In genomic region chr7:101964551-101964950, GRCm38 (mm10) we compare ENCODE assay signal across 13 mouse cellular contexts. TPM values are rescaled to one million over a fixed set of nuclear protein-coding genes. Genes with fewer than 3 reads are reported as not detected.
DNase-seq lines count a peak whose midpoint lies in the region; ATAC-seq and TF ChIP-seq lines count a peak whose summit lies in the region.
"Had no signal": no experiment of that assay in that cellular context is flagged by ENCODE, and none has a peak within 500 bp of the region (broad histone marks: within the 10 kb centered on the region; RNA-seq: fewer than 3 reads in every experiment).

No protein-coding gene starts in this region.

- no peak for ATAC-seq in liver, embryonic 15.5 days (ENCODE audit: insufficient read depth)
- ATAC-seq in erythroid progenitor cell, adult 5-6 weeks (replicated peaks; ENCODE audit: low FRiP score, poor library complexity, severe bottlenecking): no peak
- ATAC-seq: forebrain, embryonic 14.5 days had no signal

- no peaks in the 10 kb centered on the region for H3K9me3 ChIP-seq in ES-E14 (ENCODE audit: control insufficient read depth, insufficient read depth, low read depth, low read length)
- no peaks in the 10 kb centered on the region for H3K9me3 ChIP-seq in liver, embryonic 15.5 days (replicated peaks)
- H3K9me3 ChIP-seq: midbrain, embryonic 12.5 days had no signal

- no peaks in the 10 kb centered on the region for H3K27me3 ChIP-seq in liver, embryonic 15.5 days
- H3K27me3 ChIP-seq: midbrain, embryonic 12.5 days had no signal

- H3K27ac ChIP-seq in ES-E14 (ENCODE audit: insufficient read depth, low read depth, low read length, poor library complexity, severe bottlenecking): 0 out of 2 replicates have a peak overlapping the region, but pooled peaks have one; percentile 28
- H3K27ac ChIP-seq in liver, embryonic 15.5 days (replicated peaks): peak overlapping the region; percentile 61
- H3K27ac ChIP-seq: midbrain, embryonic 12.5 days had no signal

- DNase-seq in ES-E14 (ENCODE audit: low read depth, low spot score) (no peak), adipocyte (ENCODE audit: low spot score) (peak; percentile 76)
- peak; percentile 60 for DNase-seq in kidney, adult 18-20 months
- no peak for DNase-seq in testis, postnatal 10 days (ENCODE audit: low spot score)
- no peak for DNase-seq in layer of hippocampus, adult 9-11 months
- DNase-seq: heart, postnatal 4 days; lung, adult 2 months; right cerebral cortex, postnatal 14 days had no signal

- no peak overlapping the region for H3K4me2 ChIP-seq in liver, embryonic 15.5 days
- H3K4me2 ChIP-seq: midbrain, embryonic 12.5 days had no signal

- H3K36me3 ChIP-seq in ES-E14 (ENCODE audit: control insufficient read depth, insufficient read depth, low read length, poor library complexity, severe bottlenecking): no peaks in the 10 kb centered on the region
- H3K36me3 ChIP-seq in liver, embryonic 15.5 days (replicated peaks): no peaks in the 10 kb centered on the region
- H3K36me3 ChIP-seq: midbrain, embryonic 12.5 days had no signal

- H3K4me1 ChIP-seq in ES-E14 (ENCODE audit: control insufficient read depth in 2 of 2, insufficient read depth in 2 of 2, low read length in 2 of 2, poor library complexity in 1 of 2): peaks cover 3 to 6% of the 10 kb centered on the region in 2 experiments; a peak in 2 of 4 replicates
- H3K4me1 ChIP-seq in liver, embryonic 15.5 days (replicated peaks): peaks cover 54% of the 10 kb centered on the region

- 0 out of 2 replicates have a peak overlapping the region, but pooled peaks have one; percentile 29 for H3K9ac ChIP-seq in ES-E14 (ENCODE audit: insufficient read depth, low read depth, low read length, poor library complexity, severe bottlenecking)
- H3K9ac ChIP-seq in liver, embryonic 15.5 days: no peak overlapping the region
- H3K9ac ChIP-seq: midbrain, embryonic 12.5 days had no signal

- no peak overlapping the region for H3K4me3 ChIP-seq in ES-E14 (ENCODE audit: insufficient read depth in 1 of 2, low read depth in 1 of 2, low read length in 2 of 2, poor library complexity in 1 of 2, severe bottlenecking in 1 of 2)
- H3K4me3 ChIP-seq in liver, embryonic 15.5 days (replicated peaks): no peak overlapping the region
- H3K4me3 ChIP-seq: midbrain, embryonic 12.5 days had no signal

- 72% methylated on average over 4 of the region's 4 CpGs for WGBS in liver, embryonic 15.5 days (ENCODE audit: insufficient replicate concordance)

- in situ Hi-C loops in ES-E14 (cut with MboI; ENCODE audit: low sequenced_read_pairs in 2 of 2, unreplicated experiment in 2 of 2): no loop called here

TF ChIP-seq in ES-E14, 5 proteins besides CTCF, POLR2A, EP300 and RAD21:
- no peak for TF ChIP-seq MAFK (IDR thresholded peaks at IDR 0.05; ENCODE audit: insufficient read depth, low read depth, low read length)

RNA-seq across cellular contexts. Expression of gene Numa1, which starts 30.6 kb away (rescaled TPM):
- total RNA-seq in ES-E14 (2012; rRNA removed): 91.0 and 95.6 TPM in 2 replicates
- polyA plus RNA-seq in liver, embryonic 15.5 days (2015; fragmentation: Nextera tagmentation; extraction: Ambion mirVana): 30.1 and 33.6 TPM in 2 replicates
- total RNA-seq in erythroid progenitor cell, adult 5-6 weeks (2015; ENCODE audit: low replicate concordance): 177 and 218 TPM in 2 replicates
- 324 and 405 TPM in 2 replicates for total RNA-seq in erythroid progenitor cell, adult 5-6 weeks (2017; ENCODE audit: low replicate concordance)

RNA-seq across cellular contexts. Expression of gene Lrrc51, which starts 30.9 kb away (rescaled TPM):
- 2.6 TPM in 2 replicates for total RNA-seq in ES-E14 (2012; rRNA removed)
- polyA plus RNA-seq in liver, embryonic 15.5 days (2015; fragmentation: Nextera tagmentation; extraction: Ambion mirVana): 1.6 and 1.7 TPM in 2 replicates
- 6.1 TPM in 1 of 2 replicates, not detected in the other for total RNA-seq in erythroid progenitor cell, adult 5-6 weeks (2015; ENCODE audit: low replicate concordance)
- total RNA-seq in erythroid progenitor cell, adult 5-6 weeks (2017; ENCODE audit: low replicate concordance): 4.6 TPM in 1 of 2 replicates, not detected in the other

RNA-seq across cellular contexts. Expression of gene Il18bp, which starts 53.9 kb away (rescaled TPM):
- 11.0 and 15.0 TPM in 2 replicates for total RNA-seq in ES-E14 (2012; rRNA removed)
- polyA plus RNA-seq in liver, embryonic 15.5 days (2015; fragmentation: Nextera tagmentation; extraction: Ambion mirVana): 22.9 and 31.8 TPM in 2 replicates
- total RNA-seq in erythroid progenitor cell, adult 5-6 weeks (2015; ENCODE audit: low replicate concordance): 10.1 and 23.5 TPM in 2 replicates
- 3.7 and 10.2 TPM in 2 replicates for total RNA-seq in erythroid progenitor cell, adult 5-6 weeks (2017; ENCODE audit: low replicate concordance)

RNA-seq across cellular contexts. Expression of gene Tomt, which starts 58.4 kb away (rescaled TPM):
- 1.9 and 3.0 TPM in 2 replicates for total RNA-seq in ES-E14 (2012; rRNA removed)
- 0.08 and 0.15 TPM in 2 replicates for polyA plus RNA-seq in liver, embryonic 15.5 days (2015; fragmentation: Nextera tagmentation; extraction: Ambion mirVana)
- total RNA-seq in erythroid progenitor cell, adult 5-6 weeks (2015; ENCODE audit: low replicate concordance): not detected in 2 replicates
- total RNA-seq in erythroid progenitor cell, adult 5-6 weeks (2017; ENCODE audit: low replicate concordance): not detected in 2 replicates
- total RNA-seq: granulocyte monocyte progenitor cell, adult 5-6 weeks; heart, postnatal 4 days had no signal
- polyA plus RNA-seq: lung, adult 2 months had no signal

RNA-seq across cellular contexts. Expression of gene Lamtor1, which starts 58.8 kb away (rescaled TPM):
- total RNA-seq in ES-E14 (2012; rRNA removed): 90.8 and 106 TPM in 2 replicates
- polyA plus RNA-seq in liver, embryonic 15.5 days (2015; fragmentation: Nextera tagmentation; extraction: Ambion mirVana): 68.8 and 69.0 TPM in 2 replicates
- total RNA-seq in erythroid progenitor cell, adult 5-6 weeks (2015; ENCODE audit: low replicate concordance): 26.8 and 44.7 TPM in 2 replicates
- total RNA-seq in erythroid progenitor cell, adult 5-6 weeks (2017; ENCODE audit: low replicate concordance): 19.9 and 28.5 TPM in 2 replicates

Comparison
In these comparisons a context has a peak if more than half of its experiments do, and no peak if none do; other contexts are left out.
1. DNase-seq: peak in adipocyte (single experiment) and kidney, adult 18-20 months (single experiment); none in ES-E14 (single experiment), testis, postnatal 10 days (single experiment) and layer of hippocampus, adult 9-11 months (single experiment).